Mouse (Mus musculus) left cerebral cortex, adult 2 months (tissue): ENCODE results near the gene Rom1. TPM values are rescaled to one million over a fixed set of nuclear protein-coding genes. Genes with fewer than 3 reads are reported as not detected.

Source experiments
- DNase-seq, 2 experiments: peaks; one replicate each; pipeline ENCODE4 v3.0.0; 2021 to 2022; ENCODE audit warnings: low spot score in 2 of 2, mixed read lengths in 1 of 2; ENCODE audit errors: extremely low spot score in 1 of 2
- H3K27ac ChIP-seq: fragments of 200-600 bp; 2 replicates; pipeline ENCODE4 v1.8.1; 2022
- H3K4me3 ChIP-seq: fragments of 200-600 bp; 2 replicates; pipeline ENCODE4 v1.8.1; 2022
- CTCF ChIP-seq: fragments of 200-600 bp; IDR thresholded peaks from 2 replicates; pipeline ENCODE4 v1.8.1; 2022; ENCODE audit warnings: antibody characterized with exemption, mild to moderate bottlenecking, moderate library complexity
- intact Hi-C: fragments of 180-260 bp; cut with DNase I; formaldehyde crosslinking; loops from one replicate; pipeline ENCODE4 v1.15.1; 2025
- total RNA-seq, 2 experiments: library from RNA; stranded (reverse); gene quantifications; 2 replicates each; pipeline ENCODE4 v1.2.3; 2021

Rom1 gene
- total RNA-seq, 2 experiments from 2014 or later, result 5.6 to 7.2 TPM

- Histone ChIP-seq H3K27ac (peak within 1 kb of the TSS; percentile 93), H3K4me3 (peak within 1 kb of the TSS; percentile 76)
- DNase-seq, result peak; percentile 92 to 94
- intact Hi-C loops, result loop anchor here (5.0 kb wide), 1 partner anchor 99 kb away; no protein-coding TSS in a partner anchor
- no peak; the same call in 1 of the 2 replicates for TF ChIP-seq CTCF
These were observed 12.5 kb upstream of the Rom1 start, which contains the start of gene Mta2 for GRCm38 (mm10) chr19:8941515-8942217. Mta2 (plus strand) TSS chr19:8941875.

GRCm38 (mm10) chr19:8941136-8941514, 12.0 kb upstream of the Rom1 start:
- no peak for TF ChIP-seq CTCF
- Histone ChIP-seq H3K4me3 (peak overlapping the region; percentile 76), H3K27ac (peak overlapping the region; percentile 7)
- DNase-seq, result no peak
- intact Hi-C loops, result loop anchor here (5.0 kb wide), 1 partner anchor 99 kb away; no protein-coding TSS in a partner anchor

- H3K4me3 ChIP-seq, result no peak overlapping the region
- intact Hi-C loops, result loop anchor here (5.0 kb wide), 1 partner anchor 98 kb away; no protein-coding TSS in a partner anchor
- no peak overlapping the region for H3K27ac ChIP-seq
- DNase-seq, result no peak
- TF ChIP-seq CTCF, result no peak
These were observed 11.5 kb upstream of the Rom1 start for GRCm38 (mm10) chr19:8940526-8941133.

DNA sequence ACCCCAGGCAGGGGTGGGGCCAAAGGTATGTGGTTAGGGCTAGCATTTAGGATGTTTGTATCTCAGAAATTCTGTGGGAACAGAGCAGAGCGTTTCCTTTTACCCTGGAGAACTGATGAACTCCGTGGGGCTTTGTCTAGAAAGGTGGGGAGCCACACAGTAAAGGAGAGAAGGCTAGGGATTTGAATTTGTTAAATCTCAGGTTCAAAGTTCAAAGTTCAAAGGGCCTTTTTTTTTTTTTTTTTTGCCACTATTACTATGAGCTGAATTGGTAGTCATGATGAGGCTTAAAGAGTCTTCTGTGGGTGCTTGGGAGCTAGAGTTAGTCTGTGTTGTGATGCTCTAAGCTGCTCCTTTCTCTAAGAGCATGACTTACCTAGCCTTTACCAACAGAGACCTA, 7.6 kb upstream of the Rom1 start:
- Histone ChIP-seq H3K27ac (no peak overlapping the region), H3K4me3 (no peak overlapping the region)
- DNase-seq, result no peak
- no peak for TF ChIP-seq CTCF
- intact Hi-C loops, result no loop called here

- intact Hi-C loops, result no loop called here
- H3K27ac ChIP-seq, result no peak overlapping the region
- no peak for TF ChIP-seq CTCF
- no peak overlapping the region for H3K4me3 ChIP-seq
- DNase-seq, result no peak
These were observed 1.6 kb upstream of the Rom1 start for GRCm38 (mm10) chr19:8930771-8931170.

- no peak for DNase-seq
- intact Hi-C loops, result no loop called here
- no peak for TF ChIP-seq CTCF
- peak overlapping the region; percentile 73 for H3K27ac ChIP-seq
- H3K4me3 ChIP-seq, result peak overlapping the region; percentile 49
These were observed 961 bp upstream of the Rom1 start for GRCm38 (mm10) chr19:8930117-8930516.

DNA sequence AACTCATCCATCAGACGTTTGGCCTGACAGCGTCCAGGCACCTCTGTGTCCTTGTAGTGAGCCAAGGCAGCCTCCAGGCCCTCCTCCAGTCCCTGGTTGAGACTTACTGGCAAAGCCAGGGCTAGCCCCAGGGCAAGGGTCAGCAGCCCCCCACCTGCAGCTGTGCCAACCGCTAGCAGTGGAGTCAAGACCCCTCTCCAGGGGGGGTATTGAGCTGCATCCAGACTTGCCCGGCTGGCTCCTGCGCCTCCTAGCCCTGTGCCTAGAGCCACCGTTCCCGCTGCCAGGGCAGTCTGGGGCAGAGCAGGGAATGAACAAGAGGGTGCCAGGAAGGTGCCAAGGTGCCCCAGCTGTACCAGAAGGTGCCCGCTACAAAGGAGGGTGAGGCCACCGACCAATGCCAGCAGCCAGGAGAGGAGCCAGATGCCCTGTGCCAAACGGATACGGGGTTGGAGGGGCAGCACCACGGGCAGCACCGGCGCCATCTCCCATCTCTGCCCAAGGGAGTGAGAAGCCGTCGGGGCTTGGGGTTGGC, 400 bp downstream of the Rom1 start:
- no peak for DNase-seq
- H3K4me3 ChIP-seq, result peak overlapping the region; percentile 49
- intact Hi-C loops, result no loop called here
- peak overlapping the region; percentile 73 for H3K27ac ChIP-seq
- TF ChIP-seq CTCF, result no peak

- H3K4me3 ChIP-seq, result no peak overlapping the region
- no peak for TF ChIP-seq CTCF
- DNase-seq, result no peak
- peak overlapping the region; percentile 73 for H3K27ac ChIP-seq
- intact Hi-C loops, result no loop called here
These were observed 1.1 kb downstream of the Rom1 start for GRCm38 (mm10) chr19:8927891-8928525.

DNA sequence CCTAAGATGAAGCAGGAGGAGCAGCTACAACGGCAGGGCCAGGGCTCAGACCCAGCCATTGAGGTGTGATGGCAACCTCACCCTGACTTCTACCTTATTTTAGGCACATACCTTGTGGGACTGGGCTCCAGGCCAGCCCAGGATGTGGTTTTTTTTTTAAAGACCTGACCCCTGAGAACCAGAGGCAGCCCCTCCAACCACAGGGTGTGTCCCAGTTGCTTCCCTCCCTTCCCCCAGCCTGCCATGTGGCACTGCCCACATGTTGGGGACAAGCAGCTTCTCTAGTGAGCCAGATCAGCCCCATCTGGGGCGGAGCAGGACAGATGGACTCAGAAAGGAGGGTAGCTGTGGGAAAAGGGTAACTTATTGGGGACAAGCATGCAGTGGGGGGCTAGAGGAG, 2.4 kb downstream of the Rom1 start:
- no peak for TF ChIP-seq CTCF
- DNase-seq, result no peak
- H3K4me3 ChIP-seq, result no peak overlapping the region
- peak overlapping the region; percentile 7; the same call in 1 of the 2 replicates for H3K27ac ChIP-seq
- intact Hi-C loops, result no loop called here

GRCm38 (mm10) chr19:8921741-8922140, 7.4 kb downstream of the Rom1 start:
- TF ChIP-seq CTCF, result no peak
- Histone ChIP-seq H3K27ac (no peak overlapping the region), H3K4me3 (no peak overlapping the region)
- intact Hi-C loops, result no loop called here
- DNase-seq, result no peak

- TF ChIP-seq CTCF, result no peak
- intact Hi-C loops, result no loop called here
- no peak for DNase-seq
- Histone ChIP-seq H3K27ac (peak overlapping the region; percentile 90), H3K4me3 (peak overlapping the region; percentile 59)
These were observed 8.3 kb downstream of the Rom1 start for GRCm38 (mm10) chr19:8920836-8921291.

- Histone ChIP-seq H3K4me3 (peak within 1 kb of the TSS; percentile 59), H3K27ac (peak within 1 kb of the TSS; percentile 90)
- TF ChIP-seq CTCF, result no peak
- peak; percentile 92 to 94 for DNase-seq
- intact Hi-C loops, result no loop called here
These were observed 9.0 kb downstream of the Rom1 start, which contains the start of gene B3gat3 for GRCm38 (mm10) chr19:8920073-8920736. B3gat3 (plus strand) TSS chr19:8920374.
